Mouse (Mus musculus): ENCODE measurements around the gene Zfp60.

The Zfp60 gene

DNA sequence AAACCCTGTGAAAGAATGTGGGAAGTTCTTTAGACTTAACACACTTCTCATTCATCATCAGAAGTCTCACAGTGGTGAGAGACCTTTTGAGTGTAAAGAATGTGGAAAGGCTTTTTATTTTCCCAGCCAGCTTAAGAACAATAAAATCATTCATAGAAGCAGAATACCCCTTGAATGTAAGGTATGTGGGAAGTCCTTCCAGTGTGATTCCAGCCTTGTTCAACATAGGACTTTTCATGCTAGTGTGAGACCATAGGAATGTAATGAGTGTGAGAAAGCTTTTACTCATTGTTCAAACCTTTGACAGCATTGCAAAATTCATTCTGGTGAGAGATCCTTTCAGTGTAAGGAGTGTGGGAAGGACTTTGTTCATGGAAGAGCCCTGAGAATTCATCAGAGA is 63.4 kb downstream of the Zfp60 start:
- DNase-seq, result no peak

DNA sequence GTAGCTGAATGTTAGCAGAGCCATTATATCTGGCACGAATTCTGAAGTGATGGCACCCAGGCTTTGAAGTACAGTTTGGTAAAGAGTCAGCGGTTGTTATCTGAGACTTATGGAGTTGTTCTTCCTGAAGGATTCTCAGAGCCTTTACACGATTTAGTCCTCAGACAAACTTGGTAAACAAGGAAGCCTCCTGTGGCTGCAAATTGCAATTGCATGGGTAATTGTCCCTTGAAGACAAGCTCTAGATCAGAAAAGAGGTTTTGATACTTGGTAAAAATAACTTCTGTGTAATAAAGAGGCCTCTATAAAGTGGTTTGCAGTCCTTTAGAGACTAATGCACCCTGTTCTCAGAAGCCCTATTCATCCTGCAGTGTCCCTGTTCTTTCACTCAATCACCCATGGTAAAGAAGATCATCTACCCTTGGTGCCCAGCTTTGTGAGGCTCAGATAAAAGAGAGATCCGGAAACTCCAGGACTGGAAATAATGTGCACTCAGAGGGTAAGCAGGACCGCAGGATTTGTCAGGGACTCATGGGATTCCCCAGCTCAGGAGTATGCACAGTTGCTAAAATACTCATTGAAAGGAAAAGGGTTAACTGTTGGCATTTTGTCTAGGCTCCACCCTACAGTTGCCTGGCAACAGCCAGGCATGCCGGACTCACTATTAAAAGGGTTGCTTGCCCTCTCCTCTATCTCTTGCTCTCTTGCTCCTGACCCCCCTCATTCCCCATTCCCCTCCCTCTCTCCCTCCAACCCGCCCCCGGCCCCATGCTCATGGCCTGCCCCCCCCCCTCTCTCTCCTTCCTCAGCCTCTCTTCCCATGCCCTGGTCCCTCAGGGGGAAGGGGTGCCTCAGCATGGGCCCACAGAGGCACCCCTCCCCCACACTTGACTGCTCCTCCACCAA is 67.0 kb downstream of the Zfp60 start:
- DNase-seq, result no peak

DNA sequence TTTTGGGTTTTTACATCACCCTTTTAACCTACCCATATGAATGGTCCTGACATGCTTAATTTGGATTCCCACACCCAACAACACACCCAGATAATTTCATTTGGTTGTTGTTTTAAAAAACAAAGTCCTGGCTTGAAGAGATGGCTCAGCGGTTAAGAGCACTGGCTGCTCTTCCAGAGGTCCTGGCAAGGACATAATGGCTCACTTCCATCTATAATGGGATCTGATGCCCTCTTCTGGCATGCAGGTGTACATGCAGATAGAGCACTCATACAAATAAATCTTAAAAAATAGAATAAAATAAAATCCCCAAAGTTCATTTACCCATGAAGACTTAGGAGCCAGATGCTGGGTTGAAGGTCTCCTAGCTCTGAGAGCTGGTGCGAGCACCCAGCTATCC is 69.9 kb downstream of the Zfp60 start:
- DNase-seq, result no peak

DNA sequence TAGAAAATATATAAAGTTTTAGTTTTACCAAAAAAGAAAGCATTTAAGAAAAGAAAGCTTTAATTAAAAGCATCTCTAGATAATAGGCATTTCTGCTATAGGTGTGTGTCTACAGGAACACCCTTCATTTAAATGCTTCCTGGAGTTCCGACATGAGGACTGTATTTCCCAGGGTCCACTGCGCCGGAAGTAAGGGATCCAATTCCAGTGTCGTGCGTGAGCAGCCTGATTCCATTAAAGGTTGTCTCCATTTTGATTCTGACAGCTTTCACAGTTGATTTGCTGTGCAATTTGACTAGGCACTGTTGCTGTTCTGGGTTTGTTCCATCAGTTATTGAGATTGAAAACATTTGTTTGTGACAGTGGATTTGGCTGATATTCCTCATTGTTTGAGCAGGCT is 71.8 kb downstream of the Zfp60 start:
- DNase-seq, result no peak
